Mouse (Mus musculus) layer of hippocampus, adult 11-12 months (tissue): Measurements from ENCODE around the gene Prn.

Source experiments
- DNase-seq: peaks from one replicate; pipeline ENCODE4 v3.0.0; 2022; ENCODE audit warnings: low spot score

Prn gene

GRCm38 (mm10) chr2:131949767-131950597 lies 40.2 kb downstream of the Prn start:
- DNase-seq = peak; percentile 73

DNA sequence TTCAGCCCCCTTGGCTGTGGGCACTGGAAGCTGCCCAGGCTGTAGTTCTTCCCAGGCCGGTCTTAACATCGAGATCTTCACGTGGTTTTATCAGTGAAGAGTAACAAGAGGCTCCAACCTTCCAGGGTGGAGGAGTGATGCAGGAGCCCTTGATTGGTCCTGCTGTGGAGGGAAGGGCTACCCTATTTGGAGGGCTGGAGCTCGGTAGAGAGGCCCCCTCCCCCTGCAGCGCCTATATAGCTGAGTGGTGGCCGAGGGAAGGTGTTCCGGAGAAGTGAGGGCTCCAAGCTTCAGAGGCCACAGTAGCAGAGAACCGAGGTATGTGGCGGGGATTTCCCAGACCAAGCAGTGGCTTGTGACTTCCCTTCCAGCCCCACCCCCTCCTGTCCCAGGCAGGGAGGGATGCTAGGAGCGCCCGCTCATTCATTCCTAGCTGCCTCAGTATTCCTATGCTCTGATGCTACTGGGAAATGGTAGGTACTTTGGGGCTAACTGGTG lies 40.9 kb downstream of the Prn start, which contains the start of gene Prnd:
TSS of gene Prnd (plus strand) at position 264 of the 498 bp plus-strand sequence.
- peak; percentile 2 for DNase-seq

DNA sequence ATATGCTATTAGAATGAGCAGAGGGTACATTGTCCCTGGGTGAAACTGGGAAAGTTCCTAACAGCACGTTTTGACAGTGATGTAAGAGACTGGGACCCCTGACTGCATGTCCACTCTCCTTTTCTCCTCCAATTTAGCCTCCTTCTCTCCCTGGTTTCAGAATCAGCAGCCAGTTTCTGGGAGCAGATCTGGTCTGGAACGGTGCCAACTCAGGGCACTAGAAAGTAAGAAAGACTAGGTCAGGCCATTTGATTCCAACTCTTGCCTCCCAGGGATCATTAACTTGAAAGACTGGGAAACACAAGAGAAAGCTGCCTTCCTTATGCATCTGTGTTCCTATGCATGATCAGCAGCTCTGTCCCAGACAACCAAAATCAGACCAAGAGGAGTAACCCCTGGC lies 42.7 kb downstream of the Prn start:
- peak; percentile 4 for DNase-seq

- DNase-seq = no peak
Measured at GRCm38 (mm10) chr2:131952961-131953538, 43.3 kb downstream of the Prn start.

- no peak for DNase-seq
Measured at GRCm38 (mm10) chr2:131953711-131954110, 44.0 kb downstream of the Prn start.

- no peak for DNase-seq
Measured at GRCm38 (mm10) chr2:131954835-131955234, 45.1 kb downstream of the Prn start.

- DNase-seq = no peak
Measured at GRCm38 (mm10) chr2:131955264-131955663, 45.5 kb downstream of the Prn start.

GRCm38 (mm10) chr2:131956336-131957256 lies 46.8 kb downstream of the Prn start:
- no peak for DNase-seq

DNA sequence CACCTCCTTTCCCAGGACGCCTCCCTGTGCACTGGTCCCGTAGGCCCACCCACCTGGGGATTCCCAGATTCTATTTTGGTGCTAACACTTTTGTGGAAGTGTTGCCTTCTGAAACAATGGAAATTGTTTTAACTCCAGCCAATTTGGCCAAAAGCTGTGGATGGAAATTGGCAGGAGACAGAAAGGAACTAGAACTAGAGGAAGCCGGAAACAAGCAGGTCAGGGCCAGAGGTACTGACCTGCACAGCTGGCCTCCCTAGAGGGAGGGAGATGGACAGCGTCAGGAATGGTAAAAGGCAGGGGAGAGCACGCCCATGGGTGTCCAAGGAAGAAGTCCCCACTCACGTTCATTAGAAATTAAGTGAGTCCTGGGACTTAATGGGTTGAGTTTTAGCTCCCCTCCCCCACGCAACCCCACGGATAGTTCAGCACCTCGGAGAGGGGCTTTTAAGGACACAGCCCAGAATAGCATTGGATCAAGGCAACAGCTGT lies 48.0 kb downstream of the Prn start:
- no peak for DNase-seq

DNA sequence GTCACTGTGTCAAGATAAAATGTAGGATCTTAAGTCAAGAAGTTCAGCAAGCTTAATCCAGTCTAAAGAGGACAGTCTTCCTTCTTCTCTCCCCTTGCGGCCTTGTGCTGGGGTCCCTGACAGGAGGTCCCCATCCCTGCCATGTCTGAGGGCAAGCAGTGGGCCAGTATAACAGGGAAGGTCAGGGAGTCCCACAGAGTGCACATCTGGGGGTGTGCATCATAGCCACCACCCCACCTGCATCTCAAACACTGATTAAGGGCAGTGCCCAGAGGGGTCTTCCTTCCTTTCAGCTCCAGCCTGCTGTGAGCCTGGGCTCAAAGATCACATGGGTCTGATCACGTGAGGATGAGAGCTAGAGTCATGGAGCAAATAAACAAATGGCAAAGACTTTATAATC lies 51.9 kb downstream of the Prn start:
- no peak for DNase-seq

DNA sequence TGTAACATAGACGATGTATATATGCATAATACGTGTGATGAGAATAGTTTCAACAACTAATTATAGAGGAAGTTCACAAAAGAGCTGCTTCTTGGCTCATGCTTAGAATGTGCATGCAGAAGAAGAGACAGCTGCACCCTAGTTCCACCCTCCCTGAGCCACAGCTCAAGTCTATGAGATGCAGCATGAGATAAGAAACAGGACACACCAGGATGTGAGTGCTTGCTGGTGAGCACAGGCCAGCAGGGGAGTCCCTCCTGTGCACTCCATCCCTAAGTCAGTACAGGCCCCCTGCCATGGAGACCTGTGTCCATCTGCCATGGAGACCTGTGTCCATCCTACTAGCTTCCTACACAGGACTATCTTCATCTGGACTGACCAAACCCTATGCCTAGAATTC lies 60.8 kb downstream of the Prn start:
- DNase-seq = no peak

GRCm38 (mm10) chr2:131971098-131971497 lies 61.3 kb downstream of the Prn start:
- no peak for DNase-seq

DNA sequence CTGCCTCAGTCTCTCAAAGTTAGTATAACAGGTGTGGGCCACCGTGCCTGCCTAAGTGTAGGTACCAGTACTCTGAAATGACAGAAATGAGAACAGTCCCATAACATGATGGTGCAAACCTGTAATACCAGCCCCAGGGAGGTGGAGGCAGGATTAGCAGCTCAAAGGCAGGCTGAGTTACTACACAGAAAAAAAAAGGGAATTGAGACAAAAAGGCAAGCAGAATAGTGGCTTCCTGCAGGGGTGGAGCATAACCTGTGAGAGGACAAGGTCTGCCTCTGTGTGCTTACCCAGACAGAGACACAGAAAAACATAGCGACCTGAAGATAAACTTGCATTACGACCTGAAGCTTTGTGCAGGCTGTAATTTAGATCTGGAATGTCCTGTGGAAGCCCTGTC lies 66.9 kb downstream of the Prn start:
- no peak for DNase-seq

DNA sequence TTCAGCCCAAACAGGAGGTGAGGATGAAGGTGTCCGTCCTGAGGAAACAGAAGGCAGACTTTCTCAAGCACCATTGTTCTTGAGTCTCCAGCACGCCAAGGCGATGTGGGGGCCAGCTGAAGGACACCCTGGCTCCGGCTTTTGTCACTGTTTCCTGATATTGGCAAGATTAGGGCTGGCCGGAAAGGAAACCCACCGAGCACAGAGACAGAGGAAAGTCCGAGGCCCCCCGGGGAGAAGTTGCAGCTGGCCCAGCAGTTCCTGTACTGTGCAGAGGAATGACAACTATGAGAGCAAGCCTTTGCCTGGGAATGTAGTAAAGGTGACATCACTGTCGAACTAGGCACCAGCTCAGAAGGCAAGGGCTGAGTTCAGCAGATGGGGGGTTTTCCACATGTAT lies 71.1 kb downstream of the Prn start:
- DNase-seq = no peak

GRCm38 (mm10) chr2:131982546-131983196 lies 72.9 kb downstream of the Prn start:
- peak; percentile 74 for DNase-seq

- no peak for DNase-seq
Measured at GRCm38 (mm10) chr2:131987950-131988349, 78.2 kb downstream of the Prn start.

GRCm38 (mm10) chr2:131988550-131988949 lies 78.8 kb downstream of the Prn start:
- DNase-seq = no peak

DNA sequence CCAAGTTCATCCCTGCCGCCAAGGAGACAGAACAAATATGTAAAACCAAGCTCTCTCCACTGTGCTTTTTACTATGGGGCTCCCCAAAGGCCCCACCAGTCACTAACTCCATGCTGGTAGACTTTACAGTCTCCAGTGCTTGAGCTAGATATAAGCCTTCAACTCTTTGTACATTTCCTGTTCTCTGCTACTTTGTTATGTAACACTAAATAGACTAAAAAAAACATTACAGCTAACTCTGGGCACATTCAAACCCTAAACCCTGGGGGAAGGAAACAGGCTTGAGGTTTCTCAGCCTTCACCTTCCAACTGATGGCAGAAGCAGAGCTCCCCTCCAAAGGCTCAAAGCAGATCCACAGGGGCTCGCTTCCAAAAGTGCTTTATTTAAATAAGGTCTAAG lies 82.7 kb downstream of the Prn start:
- no peak for DNase-seq

DNA sequence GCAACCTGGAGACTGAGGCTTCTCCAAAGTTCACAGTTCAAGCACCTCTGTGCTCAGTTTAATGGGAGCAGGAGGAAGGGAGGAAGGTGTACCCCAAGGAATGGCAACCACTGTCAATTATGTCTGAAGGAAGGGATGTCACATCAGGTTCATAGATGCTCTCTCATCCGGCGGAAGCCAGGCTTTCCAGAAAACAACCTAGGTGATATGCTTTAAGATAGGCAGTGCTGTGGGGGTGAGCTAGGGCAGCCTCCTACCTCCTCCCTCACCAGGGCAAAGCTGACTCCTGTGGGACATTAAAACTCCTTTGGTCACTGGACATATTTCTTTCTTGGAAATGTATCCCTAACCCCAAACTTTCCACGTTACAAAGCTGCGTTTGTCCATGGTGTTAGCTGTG lies 83.4 kb downstream of the Prn start:
- no peak for DNase-seq

- no peak for DNase-seq
Measured at GRCm38 (mm10) chr2:131993563-131994088, 83.9 kb downstream of the Prn start.

GRCm38 (mm10) chr2:131994971-131995370 lies 85.2 kb downstream of the Prn start:
- no peak for DNase-seq
